Mouse (Mus musculus) spleen, adult 12 weeks (tissue): ENCODE results near the gene Olfr372.
"Not testable (repeated sequence)": the region's sequence is repeated elsewhere in the genome, so short reads cannot be mapped to it uniquely, and the experiment has no call there.

Experiments
- DNase-seq: peaks from one replicate; pipeline ENCODE4 v3.0.0; 2022; ENCODE audit warnings: low spot score

Olfr372 gene

DNA sequence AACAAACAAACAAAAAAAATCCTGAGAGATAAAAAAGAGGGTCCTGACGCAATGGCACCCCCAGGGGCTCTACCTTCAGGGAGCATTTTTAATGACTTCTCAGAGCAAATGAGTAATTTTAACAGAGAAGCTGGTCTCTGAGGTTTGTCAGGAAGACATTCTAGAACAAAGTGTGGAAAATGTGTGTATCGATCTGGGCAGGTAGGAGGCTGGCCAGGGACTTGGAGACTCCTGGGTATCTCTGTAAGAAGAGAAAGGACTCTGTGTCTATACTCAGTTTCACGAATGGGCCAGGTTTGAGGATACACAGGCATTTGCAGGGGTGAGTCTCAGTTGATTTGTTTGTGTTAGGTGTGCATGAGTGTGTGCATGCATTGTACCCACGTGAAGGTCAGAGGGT lies at the start of gene Olfr372:
Gene Olfr372 (plus strand): TSS at position 301 of the 400 bp plus-strand sequence.
- DNase-seq = not testable (repeated sequence)

DNA sequence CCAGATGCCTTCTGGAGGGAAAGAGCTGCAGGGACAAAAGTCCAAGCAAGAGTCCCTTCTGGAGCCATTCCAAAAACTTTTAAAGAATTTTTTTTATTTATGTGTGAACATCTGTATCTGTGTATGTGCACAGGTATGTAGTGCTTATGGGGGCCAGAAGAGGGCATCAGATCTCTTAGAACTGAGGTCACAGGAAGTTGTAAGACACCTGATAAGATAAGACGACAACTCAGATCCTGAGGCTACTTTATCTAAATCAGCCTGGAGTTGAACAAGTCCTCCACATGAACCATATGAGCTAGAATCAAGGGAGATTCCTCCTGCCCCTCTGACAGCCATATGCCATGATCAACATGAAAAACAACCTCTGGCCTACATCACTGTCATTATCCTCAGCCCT lies 41.6 kb upstream of the Olfr372 start:
- DNase-seq = no peak

DNA sequence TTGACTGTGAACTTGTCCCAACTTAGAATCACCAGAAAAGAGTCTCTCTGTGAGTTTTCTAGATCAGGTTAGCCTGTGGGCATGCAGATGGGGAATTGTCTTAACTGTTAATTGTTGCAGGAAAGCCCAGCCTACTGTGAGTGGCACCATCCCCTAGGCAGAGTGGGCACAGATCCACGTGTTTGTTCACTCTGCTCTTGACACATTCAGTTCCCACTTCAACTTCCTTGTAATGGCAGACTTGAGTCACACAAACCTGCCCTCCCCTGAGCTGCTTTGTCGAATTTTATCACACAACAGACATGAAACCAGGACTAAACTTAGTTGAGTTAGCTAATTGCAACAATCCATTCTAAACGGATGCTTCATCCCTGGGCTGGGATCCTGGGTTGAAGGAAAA lies 40.8 kb upstream of the Olfr372 start:
- DNase-seq = no peak

DNA sequence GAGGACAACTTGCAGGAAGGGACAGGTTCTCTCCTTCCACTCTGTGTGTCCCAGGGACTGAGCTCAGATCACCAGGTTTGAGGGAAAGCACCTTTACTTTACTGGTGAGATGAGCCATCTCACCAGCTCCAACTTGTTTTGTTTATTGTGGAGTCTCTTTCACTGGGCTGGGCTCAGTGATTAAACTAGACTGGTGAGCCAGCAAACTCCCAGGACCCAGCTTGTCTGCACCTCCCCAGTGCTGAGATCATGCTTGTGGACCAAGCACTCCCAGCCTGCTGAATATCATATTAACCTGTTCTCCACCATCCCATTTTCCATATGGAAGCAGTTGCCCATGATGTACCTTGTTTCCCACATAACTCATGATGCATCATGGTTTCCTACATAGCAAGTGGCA lies 38.1 kb upstream of the Olfr372 start:
- DNase-seq = no peak

DNA sequence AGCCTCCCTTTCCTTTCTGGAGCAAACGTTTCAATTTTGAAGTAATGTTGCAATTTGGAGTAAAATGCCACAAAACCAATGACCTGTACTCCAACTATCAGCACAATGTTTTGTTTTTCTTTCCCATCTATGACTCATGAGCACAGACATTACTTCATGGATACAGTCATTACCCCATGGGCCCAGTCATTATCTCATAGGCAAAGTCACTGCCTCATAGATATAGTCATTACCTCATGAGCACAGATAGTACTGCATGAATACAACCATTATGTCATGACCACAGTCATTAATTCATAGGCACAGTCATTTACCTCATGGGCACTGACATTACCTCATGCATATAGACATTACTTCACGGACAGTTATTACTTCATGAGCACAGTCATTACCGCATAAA lies 35.1 kb upstream of the Olfr372 start:
- no peak for DNase-seq

DNA sequence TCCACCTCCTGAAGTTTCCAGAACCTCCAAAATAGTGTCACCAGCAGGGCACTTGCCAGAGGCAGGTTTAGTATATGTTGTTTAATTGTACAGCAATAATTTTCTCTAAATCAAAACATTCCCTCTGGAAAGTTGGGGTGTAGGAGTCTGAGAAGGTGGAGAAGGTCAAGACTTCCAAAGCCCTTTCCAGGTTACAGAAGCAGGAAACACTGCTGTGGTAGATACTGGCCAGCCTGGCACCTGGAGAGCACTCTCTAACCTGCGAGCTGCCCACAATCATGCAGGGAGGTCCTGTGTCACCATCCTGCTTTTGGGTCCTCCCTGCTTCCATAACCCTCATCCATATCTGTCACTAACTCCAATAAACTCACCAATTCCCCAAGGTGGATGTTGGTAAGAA lies 34.3 kb upstream of the Olfr372 start:
- DNase-seq = no peak

DNA sequence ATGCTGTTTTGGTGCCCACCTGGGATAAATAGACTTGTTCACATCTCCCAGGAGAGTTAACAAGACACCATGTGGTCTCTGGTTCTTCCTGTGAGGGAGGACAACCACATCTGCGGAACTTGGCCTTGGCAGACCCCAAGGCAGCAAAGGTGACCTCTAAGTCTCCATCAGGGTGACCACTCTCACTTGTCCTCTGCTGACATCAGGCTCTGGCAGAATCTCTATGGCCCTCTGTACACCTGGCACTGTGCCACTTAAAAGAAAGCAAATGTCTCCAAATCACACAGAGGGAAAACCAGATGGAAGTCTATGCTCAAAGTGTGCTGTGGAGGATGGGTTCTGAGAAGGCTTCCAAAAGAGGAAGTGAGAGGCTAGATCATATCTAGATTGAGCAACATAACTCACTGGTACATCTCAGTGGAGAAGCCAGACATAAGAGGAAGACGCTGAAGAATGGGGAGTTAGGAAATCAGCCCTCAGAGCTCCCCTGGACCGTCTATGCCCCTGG lies 32.8 kb upstream of the Olfr372 start:
- DNase-seq = no peak

DNA sequence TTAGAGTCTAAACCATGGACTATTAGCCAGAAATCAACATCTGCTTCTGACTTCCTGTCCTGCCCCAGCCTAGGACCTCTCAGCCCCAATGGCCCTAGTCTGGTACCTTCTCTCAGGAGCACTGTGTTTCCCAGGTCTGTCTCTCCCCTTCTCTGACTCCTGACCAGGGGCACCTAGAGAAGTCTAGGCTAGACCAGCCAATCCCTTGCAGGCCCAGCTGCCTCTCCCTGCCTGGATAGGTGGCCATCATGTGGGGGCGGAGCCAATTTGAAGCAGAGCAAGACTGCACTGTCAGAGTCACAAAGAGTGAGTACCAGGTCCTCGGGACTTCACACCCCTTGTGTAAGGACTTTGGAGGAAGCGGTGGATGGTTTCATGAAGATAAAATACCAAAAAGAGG lies 31.5 kb upstream of the Olfr372 start, which contains the start of gene Cyp4f18:
Gene Cyp4f18 (minus strand): TSS at position 154 of the 400 bp plus-strand sequence.
- DNase-seq = no peak

DNA sequence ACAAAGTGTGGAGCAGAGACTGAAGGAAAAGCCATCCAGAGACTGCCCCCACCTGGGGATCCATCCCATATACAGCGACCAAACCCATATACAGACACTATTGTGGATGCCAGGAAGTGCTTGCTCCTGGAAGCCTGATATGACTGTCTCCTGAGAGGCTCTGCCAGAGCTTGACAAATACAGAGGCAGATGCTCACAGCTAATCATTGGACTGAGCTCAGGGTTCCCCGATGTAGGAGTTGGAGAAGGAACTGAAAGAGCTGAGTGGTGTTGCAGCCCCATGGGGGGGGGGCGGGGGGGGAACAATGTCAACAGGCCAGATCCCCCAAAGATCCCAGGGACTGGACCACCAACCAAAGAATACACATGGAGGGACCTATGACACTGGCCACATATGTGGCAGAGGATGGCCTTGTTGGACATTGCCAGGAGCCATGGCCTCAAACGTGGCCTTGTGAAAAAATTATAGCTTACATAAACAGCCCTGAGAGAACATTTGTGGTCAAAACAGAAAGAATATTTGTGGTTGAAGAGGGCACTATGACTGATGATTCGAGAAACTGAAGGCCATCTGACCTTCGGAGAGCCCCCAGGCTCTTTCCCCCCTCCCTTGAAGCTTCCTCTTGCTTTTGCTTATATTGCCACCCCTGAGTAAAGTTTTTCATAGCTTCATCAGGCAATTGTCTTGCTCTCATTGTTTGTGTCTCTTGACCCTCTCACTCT lies 27.4 kb upstream of the Olfr372 start:
- DNase-seq = not testable (repeated sequence)

DNA sequence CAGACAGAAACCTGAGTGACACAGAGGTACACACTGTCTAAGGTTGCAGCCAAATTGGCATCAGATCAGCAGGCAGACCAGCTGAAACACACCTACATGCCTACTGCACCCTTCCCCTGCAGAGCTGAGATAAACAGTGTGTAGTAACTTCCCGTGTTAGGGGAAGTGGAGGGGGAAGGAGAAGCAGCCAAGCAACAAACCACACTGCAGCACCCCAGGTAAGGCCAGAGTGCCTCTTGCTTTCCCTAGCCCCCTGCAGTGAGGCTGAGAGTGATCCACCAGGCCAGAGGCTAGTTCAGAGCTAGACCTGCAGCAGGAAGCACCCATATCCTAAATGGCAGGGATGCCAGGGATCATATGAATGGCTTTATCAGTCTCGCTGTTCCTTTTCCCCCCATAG lies 23.7 kb upstream of the Olfr372 start:
- DNase-seq = not testable (repeated sequence)

DNA sequence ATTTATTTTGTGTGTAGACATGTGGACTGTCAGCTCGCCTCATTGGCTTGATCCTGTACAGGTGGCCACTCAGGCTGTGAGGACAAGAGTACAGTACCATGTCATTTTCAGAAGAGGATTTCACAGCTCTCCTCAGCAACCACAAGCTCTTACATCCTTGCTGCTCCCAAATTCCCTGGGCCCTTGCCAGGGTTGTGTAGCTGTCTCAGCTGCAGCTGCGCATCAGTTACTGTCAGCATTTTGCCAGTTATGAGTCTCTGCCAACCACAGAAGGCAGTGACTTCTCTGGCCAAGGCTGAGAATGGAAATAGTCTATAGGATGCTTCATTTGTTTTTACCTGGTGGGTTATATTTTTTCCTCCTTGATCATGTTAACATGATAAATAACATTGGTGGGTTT lies 22.9 kb upstream of the Olfr372 start:
- DNase-seq = no peak

DNA sequence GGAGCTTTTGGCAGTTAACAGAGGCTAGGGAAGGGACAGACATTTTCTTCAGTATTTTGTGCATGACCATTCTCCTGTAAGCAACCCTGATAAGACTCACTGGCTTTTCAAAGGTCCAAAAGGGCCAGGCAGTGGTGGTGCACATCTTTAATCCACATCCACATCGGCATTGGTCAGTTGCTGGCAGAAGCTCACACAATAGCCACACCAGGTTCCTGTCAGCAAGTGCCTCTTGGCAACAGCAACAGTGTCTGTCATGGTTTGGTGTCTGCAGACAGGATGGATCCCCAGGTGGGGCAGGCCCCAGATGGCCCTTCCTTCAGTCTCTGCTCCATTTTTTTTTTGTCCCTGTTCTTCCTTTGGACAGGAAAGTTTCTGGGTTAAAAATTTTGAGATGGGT lies 22.0 kb upstream of the Olfr372 start:
- not testable (repeated sequence) for DNase-seq

DNA sequence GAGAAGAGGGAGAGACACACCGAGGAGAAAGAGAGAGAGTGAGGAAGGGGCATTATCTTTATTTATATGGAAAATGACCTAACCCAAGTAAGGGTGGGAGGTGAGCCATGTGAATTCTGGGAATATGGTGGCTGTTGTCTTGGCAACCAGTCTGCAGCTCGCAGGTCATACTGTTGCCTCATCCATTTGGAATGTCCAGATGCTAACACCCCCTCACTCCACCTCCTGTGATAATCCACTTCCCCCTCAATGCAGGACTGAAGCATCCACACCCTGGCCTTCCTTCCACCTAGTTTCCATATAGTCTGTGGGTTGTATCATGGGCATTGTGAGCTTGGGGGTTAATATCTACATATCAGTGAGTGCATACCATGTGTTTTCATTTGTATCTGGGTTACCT lies 21.2 kb upstream of the Olfr372 start:
- no peak for DNase-seq

DNA sequence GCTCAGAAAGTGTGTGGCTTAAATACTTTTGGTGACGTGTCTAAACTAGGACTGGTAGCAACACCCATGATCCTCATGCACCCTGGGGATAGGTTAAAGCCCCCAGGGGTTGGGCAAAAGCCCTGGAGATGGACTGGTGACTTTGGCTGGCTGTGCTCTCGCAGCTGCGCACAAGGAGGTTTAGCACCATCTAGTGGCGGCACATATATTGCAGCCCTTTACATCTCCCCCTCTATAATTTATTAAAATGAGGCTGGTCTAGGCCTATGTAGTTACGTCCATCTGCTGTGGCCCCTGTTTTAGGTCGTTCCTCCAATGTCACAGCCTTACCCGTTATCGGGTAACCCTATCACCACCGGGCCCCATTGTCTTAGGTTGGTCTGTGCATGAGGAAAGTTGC lies 16.1 kb upstream of the Olfr372 start:
- not testable (repeated sequence) for DNase-seq

DNA sequence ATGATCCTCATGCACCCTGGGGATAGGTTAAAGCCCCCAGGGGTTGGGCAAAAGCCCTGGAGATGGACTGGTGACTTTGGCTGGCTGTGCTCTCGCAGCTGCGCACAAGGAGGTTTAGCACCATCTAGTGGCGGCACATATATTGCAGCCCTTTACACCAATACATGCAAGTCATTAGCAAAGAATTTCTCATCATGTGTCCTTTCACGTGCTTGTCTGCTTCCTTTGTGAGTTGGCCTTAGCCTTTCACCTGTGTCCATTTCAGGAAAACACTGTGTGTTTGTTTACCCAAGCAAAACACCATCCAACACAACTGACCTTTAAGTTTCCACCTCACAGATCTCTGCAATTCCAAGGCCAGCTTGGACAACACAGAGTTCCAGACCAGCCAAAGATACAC lies 8.1 kb upstream of the Olfr372 start:
- not testable (repeated sequence) for DNase-seq

DNA sequence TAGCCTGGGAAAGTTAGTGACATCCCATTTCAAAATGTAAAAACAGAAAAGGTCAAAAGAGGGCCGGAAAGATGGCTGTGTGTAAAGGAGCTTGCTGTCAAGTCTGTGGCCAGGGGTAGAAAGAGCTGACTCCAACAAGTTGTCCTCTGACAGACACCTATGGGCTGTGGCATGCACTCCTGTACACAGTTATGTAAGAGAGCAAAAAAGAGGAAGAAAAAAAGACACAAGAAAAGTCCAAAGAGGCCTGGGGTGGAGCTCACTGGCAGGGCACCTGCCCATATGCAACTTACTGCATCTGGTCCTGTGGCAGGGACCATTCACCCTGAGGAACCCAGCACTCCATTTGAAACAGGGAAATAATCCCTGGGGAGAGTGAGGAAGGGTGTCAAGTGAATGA lies 1.5 kb downstream of the Olfr372 start:
- DNase-seq = no peak

DNA sequence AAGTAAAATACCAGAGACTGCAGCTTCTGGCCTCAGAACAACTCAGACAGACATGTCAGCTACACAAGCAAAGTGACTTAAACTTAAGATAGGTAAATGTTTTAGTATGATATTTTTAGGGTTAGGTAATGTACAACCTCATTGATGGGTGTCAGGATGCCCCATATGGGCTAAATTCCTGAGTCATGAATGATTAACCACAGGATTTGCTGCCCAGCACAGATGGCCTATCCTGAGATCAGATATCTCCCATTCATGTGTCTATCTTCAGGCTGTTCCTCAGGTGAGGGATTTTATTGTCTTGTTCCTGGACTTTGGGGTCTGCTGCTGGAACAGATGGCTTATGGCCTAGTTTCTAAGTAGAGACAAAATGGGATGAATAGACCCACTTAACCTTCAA lies 13.6 kb downstream of the Olfr372 start:
- DNase-seq = not testable (repeated sequence)

DNA sequence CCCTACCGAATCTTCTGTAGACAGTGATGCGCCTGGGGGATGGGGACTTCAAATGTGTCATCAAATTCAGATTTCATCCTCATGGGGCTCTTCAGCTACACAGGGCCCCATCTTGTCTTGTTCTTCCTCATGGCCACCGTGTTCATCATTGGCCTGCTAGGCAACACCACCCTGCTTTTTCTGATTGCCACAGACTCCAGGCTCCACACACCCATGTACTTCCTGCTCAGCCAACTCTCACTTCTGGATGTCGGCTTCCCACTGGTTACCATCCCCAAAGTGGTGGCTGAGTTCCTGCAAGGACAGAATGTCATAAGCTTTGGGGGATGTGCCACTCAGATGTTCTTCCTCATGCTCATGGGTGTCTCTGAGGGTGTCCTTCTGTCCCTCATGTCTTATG lies 16.6 kb downstream of the Olfr372 start:
- not testable (repeated sequence) for DNase-seq

DNA sequence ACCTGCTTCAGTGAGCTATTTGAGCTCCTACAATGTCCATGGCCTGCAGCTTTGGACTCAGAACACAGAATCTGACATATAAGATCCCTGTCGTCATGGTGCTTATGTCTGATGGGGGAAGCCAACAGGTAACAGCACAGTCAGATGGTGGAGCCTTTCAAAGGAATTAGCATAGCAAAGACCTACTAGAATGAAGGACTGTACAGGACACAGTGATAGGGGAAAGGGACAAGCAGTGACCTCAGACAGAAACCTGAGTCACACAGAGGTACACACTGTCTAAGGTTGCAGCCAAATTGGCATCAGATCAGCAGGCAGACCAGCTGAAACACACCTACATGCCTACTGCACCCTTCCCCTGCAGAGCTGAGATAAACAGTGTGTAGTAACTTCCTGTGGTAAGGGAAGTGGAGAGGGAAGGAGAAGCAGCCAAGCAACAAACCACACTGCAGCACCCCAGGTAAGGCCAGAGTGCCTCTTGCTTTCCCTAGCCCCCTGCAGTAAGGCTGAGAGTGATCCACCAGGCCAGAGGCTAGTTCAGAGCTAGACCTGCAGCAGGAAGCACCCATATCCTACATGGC lies 25.9 kb downstream of the Olfr372 start:
- DNase-seq = not testable (repeated sequence)

DNA sequence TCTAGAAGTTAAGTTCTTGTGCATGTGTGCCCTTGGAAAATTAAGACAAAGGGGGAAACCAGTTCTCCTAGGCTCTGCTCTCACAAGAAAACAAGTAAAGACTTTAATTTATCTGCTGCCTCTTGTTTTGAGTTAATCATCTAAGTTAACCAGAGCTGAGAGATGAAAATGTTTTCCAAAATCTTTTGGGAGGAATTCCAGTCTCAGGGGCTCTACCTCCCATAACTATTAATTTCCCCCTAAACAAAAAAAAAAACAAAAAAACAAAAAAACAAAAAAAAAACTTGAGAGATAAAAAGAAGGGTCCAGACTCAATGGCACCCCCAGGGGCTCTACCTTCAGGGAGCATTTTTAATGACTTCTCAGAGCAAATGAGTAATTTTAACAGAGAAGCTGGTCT lies 41.9 kb downstream of the Olfr372 start, which contains the start of gene Olfr373:
Gene Olfr373 (plus strand): TSS at position 301 of the 400 bp plus-strand sequence.
- DNase-seq = not testable (repeated sequence)

DNA sequence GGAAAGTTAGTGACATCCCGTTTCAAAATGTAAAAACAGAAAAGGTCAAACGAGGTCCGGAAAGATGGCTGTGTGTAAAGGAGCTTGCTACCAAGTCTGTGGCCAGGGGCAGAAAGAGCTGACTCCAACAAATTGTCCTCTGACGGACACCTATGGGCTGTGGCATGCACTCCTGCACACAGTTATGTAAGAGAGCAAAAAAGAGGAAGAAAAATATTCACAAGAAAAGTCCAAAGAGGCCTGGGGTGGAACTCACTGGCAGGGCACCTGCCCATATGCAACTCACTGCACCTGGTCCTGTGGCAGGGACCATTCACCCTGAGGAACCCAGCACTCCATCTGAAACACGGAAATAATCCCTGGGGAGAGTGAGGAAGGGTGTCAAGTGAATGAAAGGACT lies 43.7 kb downstream of the Olfr372 start:
- DNase-seq = no peak

DNA sequence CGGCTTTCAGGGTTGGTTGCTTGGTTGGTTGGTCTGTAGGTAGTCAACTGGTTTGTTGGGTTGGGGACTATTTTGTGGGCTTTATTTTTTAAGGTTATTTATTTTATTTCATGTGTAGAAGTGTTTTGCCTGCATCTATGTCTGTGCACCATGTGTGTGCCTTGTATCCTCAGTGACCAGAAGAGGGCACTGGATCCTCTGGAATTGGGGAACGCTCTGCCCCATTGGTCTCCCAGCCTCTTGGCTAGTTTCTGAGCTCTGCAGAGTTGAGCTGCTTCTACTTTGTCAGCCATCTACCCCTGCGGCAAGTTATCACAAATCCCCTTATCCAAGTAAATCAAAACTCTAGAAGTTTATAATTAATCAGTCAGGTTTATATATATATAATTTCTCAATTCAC lies 46.6 kb downstream of the Olfr372 start:
- DNase-seq = not testable (repeated sequence)

DNA sequence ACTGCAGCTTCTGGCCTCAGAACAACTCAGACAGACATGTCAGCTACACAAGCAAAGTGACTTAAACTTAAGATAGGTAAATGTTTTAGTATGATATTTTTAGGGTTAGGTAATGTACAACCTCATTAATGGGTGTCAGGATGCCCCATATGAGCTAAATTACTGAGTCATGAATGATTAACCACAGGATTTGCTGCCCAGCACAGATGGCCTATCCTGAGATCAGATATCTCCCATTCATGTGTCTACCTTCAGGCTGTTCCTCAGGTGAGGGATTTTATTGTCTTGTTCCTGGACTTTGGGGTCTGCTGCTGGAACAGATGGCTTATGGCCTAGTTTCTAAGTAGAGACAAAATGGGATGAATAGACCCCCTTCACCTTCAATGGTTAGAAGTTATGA lies 55.7 kb downstream of the Olfr372 start:
- not testable (repeated sequence) for DNase-seq
